Mouse (Mus musculus) right cerebral cortex, postnatal 36 days (tissue): ENCODE measurements around the gene Tmem114.
A peak's percentile ranks its signal among the peaks of the same experiment; 100 is the strongest.

Experiments
- DNase-seq, 2 experiments: peaks; one replicate each; pipeline ENCODE4 v3.0.0; 2022; ENCODE audit warnings: low spot score in 2 of 2, mixed read lengths in 1 of 2

Tmem114 gene

DNA sequence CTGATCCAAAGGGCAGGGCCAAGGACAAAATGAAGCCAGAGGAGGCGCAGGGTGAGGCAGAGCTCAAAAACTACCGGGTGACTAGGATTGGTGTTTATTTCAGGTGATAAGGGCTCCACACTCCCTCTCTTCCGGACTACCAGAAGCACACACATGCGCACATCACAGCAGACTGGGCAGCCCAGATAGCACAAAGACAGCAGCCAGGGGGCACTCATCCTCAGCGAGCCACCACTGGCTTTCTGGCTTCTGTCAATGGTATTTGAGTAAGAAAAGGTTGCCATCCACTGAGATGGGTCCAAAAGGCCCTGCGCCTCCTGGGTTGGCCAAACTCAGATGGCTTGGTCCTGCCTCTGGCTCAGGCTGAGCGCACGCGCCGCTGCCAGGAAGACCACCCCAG lies 15.7 kb downstream of the Tmem114 start:
- no peak for DNase-seq

DNA sequence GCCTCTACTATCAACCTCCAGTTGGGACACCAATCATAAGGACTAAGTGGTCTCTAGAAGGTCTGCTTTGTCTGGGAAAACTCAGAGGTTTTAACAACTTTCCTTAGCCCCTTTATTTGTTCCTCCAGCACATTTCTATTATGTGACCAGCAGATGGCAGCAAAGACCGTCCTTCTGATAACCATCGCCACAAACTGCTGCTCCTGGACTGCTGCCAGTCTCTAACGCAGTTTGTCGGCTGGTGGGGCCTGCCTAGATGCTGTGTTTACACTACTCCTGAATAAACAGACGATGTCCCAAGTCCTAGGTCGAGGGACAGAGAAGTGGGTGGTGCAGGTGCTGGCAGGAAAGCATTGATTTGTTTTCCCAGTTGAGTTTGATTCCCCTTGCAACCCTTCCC lies 18.2 kb downstream of the Tmem114 start:
- peak in 1 of 2 experiments; percentile 27 for DNase-seq

DNA sequence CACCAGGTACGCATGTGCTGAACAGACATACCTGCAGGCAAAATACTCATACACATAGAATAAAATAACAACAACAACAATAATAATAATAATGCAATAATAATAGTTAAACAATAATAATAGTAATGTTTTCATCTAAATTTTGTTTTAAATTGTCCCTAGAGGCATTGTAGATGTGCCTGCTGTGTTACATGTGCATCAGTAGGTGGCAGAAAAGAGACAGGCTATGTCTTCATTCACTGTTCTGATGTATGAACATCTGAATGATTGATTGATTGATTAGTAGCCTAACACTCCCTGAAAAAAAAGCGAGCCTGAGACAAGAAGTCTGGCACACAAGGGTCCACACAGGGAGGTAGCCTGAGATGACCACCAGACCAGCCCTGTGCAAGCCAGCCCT lies 22.3 kb downstream of the Tmem114 start:
- no peak for DNase-seq

DNA sequence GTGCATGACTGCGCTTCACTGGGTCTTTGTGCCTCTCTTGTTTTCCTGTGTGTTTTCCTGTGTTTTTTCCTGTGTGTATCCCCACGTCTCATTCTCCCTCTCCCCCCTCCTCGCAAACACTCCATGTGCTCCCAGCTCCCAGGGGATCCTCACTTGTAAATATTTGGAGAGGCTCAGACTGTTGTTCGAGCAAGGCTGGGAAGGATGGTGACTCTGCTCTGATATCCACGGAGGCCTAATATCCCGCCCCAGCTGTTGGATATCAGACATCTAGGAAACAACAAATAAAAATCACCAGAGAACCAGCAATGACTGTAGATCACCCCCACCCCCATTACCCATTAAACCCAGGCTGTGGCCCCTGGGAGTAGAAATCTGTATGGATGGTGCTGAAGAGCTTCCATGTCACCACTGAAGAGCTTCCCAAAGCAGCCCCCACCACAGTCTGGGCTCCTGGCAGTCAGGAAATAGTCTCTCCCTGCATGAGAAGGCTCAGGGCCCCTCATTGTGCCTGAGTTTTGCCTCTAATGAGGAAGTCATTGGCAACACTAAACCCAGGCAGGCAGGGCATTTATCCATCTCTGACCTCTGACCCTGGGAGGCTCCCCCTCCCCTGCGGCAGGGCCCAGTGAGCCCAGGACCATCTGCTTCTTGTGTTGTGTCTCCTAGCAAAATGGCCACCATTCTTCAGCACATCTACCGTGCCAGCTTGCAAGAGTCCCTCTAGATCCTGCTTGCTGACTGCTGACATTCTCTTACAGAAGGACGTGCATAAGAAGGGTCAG lies 23.6 kb downstream of the Tmem114 start:
- DNase-seq: no peak

DNA sequence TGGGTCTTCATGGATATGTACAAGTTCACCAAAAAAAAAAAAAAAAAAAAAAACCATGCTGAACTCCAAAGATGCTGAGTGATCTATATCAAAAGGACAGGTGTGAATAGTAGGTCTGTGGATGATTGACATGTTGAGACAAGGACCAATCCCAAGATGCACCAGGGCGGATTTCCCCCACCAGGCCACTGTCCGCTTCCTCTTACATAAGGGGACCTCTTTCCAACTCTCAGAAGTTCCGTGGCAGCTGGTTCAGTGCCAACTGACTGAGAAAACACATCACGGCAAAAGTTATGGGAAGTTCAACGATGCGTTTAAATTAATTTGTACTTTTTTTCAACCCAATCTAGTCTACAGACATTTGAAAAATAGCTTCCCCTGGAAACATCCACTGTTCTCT lies 25.1 kb downstream of the Tmem114 start:
- DNase-seq: no peak

DNA sequence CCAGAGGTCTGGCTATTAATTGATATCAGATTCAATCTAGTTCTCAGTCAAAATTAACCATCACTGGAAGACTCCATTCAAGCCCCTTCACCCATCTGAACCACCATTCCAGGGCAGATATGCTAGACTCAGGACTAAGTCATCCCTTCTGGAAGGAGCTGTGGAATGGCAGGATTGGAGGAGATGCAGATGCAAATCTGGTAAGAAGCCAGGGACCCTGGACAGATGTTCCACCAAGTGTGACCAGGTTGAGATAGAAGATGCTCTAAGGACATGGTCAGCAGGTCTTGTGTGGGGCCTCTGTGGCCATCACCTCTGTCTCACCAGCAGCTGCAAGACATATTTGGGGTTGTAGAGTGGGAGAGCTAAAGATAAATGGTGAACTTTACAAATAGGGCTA lies 30.0 kb downstream of the Tmem114 start:
- no peak for DNase-seq

DNA sequence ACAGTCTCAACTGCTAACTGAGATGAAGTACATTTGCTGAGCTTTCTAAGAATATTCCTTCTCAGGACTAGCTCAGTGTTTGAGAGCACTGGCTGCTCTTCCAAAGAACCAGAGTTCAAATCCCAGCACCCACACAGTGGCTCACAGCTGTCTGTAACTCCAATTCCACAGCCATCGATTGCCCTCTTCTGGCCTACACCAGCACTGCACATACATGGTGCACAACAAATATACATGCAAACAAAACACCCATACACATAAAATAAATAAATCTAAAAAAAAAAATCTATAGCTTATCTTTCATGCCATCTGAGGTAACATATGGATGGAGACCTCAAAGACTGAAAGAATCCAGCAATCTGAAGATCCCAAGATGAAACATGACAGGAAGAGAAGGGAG lies 36.4 kb downstream of the Tmem114 start:
- DNase-seq: no peak

DNA sequence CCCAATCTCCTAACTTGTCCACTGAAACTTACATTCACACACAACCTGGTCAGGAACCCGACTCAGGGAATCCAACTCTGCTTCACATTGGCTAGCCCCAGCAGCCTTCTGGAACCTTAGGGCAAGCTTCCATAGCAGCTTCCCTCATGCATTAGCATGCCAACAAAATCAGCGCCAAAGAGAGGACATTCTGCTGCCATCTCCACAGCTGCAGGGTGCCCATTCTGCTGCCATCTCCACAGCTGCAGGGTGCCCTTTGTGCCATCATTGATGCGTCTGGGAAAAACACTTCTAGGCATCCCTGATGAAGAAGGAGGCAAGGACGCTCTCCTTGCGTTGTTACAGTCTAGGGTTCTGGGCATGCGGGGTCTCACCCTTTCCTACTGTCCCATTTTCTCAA lies 38.5 kb downstream of the Tmem114 start:
- DNase-seq: no peak

DNA sequence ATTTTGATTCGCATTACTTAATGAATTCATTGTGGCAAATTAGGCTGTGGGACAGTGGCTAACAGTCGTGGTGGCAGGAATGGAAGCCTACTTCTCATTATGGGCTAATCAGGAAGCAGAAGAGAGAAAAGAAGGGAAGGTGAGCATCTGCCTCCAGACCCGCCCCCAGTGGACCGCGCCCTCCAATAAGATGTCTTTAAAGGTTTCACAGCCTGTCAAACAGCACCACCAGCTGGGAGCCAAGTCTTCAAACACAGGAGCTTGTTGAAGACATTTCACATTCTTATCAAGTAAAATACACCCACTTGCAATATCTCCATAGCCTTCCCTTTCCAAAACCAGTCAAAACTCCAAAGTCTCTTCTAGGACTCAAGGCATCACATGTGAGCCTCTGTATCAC lies 39.3 kb downstream of the Tmem114 start:
- no peak for DNase-seq

DNA sequence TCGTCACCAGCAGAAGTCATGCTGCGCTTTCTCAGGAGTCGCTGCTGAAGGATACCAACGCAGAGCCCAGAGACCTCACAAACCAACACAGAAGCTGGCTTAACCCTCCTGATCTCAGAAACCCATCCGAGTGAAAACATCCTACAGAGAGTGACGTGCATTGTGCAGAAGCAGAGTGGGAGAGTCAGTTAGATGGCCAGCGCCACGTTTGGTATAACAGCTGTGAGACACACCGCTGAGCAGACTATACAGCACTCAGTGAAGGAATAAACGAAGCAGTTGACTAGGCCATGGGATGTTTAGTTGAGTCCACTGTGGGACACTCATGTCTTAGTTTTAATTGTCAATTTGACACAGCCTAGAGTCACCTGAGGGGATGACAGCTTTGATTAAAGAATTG lies 40.2 kb downstream of the Tmem114 start:
- no peak for DNase-seq

DNA sequence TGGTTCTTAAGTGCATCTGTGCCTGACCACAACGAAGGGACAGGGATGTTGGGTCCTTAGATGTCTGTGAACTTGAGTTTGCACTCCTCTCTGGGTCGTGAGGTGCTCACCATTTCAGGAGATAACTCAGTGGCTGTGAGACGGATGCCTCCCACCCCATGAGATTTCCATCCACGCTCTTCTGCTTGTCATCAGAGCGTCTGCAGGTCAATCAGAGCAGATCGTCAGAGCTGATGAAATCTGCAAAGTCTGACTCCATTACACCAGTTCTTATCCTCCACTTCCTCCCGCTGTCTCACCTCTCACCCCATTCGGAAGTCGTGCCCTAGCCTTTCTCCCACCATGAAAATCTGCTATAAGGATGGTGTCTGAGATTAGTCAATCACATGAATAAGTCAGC lies 41.5 kb downstream of the Tmem114 start:
- DNase-seq: no peak

DNA sequence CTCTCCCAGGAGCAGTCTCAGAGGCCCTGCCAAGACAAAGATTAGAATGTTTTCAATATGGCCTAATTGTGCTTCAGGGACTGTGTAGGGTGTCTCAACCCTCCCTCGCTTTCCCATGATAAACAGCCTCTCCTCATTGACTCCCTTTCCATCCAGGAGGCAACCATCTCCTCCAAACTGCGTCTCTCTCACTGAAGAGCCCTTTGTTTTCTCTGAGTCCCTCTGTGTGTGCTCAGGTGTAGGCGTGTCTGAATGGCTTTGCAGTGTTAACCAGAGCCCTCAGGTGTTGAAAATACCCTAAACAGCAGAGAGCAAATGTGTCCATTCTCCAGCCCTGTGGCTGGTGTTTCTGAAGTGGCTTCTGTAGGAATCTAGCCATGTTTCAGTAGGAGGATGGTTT lies 61.9 kb downstream of the Tmem114 start:
- DNase-seq: no peak
